Mouse (Mus musculus) liver, postnatal 0 days (tissue): ENCODE measurements around the gene Kctd21. TPM values are rescaled to one million over a fixed set of nuclear protein-coding genes. Genes with fewer than 3 reads are reported as not detected.
A peak's percentile ranks its signal among the peaks of the same experiment; 100 is the strongest.

Experiments used
- ATAC-seq: fragments of 200-750 bp; cut with Nextera tagmentation; 2 replicates; pipeline ENCODE4 v1.8.0; 2017; ENCODE audit warnings: mild to moderate bottlenecking, moderate library complexity
- DNase-seq: peaks from one replicate; pipeline ENCODE4 v3.0.0-alpha.2; 2016
- H3K27ac ChIP-seq: fragments of 300-500 bp; sonication (generic); 2 replicates; pipeline ENCODE4 v1.5.1; 2014; ENCODE audit warnings: antibody characterized with exemption, moderate library complexity, mild to moderate bottlenecking, low read depth
- H3K27me3 ChIP-seq: fragments of 300-500 bp; sonication (generic); 2 replicates; pipeline ENCODE4 v1.6.1; 2014; ENCODE audit warnings: low read length, control low read depth, mixed read lengths; ENCODE audit not compliant: insufficient read depth
- H3K36me3 ChIP-seq: fragments of 300-500 bp; sonication (generic); replicated peaks from 2 replicates; pipeline ENCODE4 v1.6.1; 2014; ENCODE audit warnings: mild to moderate bottlenecking, control low read depth, low read length, moderate library complexity, mixed read lengths; ENCODE audit not compliant: insufficient read depth
- H3K4me1 ChIP-seq: fragments of 300-500 bp; sonication (generic); 2 replicates; pipeline ENCODE4 v1.6.1; 2014; ENCODE audit warnings: antibody characterized with exemption, mild to moderate bottlenecking, control low read depth; ENCODE audit not compliant: insufficient read depth
- H3K4me2 ChIP-seq: fragments of 300-500 bp; sonication (generic); 2 replicates; pipeline ENCODE4 v1.6.1; 2014; ENCODE audit warnings: low read depth, mild to moderate bottlenecking, low read length, moderate library complexity, mixed read lengths
- H3K4me3 ChIP-seq: fragments of 300-500 bp; sonication (generic); 2 replicates; pipeline ENCODE4 v1.5.1; 2014; ENCODE audit warnings: low read depth, low read length
- H3K9ac ChIP-seq: fragments of 300-500 bp; sonication (generic); replicated peaks from 2 replicates; pipeline ENCODE4 v1.6.1; 2014; ENCODE audit warnings: mild to moderate bottlenecking, moderate library complexity
- H3K9me3 ChIP-seq: fragments of 300-500 bp; sonication (generic); 2 replicates; pipeline ENCODE4 v1.6.1; 2016; ENCODE audit warnings: mild to moderate bottlenecking, control low read depth, low read length, mixed read lengths
- CTCF ChIP-seq: sonication (generic); IDR thresholded peaks from 2 replicates; pipeline ENCODE4 v1.5.1; 2016; ENCODE audit warnings: antibody characterized with exemption, low read depth
- EP300 ChIP-seq: IDR thresholded peaks from 2 replicates; pipeline ENCODE4 v1.6.1; 2016; ENCODE audit warnings: antibody characterized with exemption, low read depth, mild to moderate bottlenecking
- WGBS: fragments of 180-500 bp; shearing (Covaris S2); extraction: QIAGEN DNeasy Blood & Tissue Kit; methylation state at CpG from one replicate; pipeline ENCODE4 v1.1.7; 2014; ENCODE audit not compliant: insufficient replicate concordance; 5-methylcytosine and 5-hydroxymethylcytosine counted together
- polyA plus RNA-seq: library from polyadenylated mRNA; unstranded; fragments of >200 nt; fragmentation: Nextera tagmentation; extraction: Ambion mirVana; gene quantifications from 2 replicates; pipeline ENCODE4 v1.2.1, GENCODE M21; 2015

Kctd21 gene
- polyA plus RNA-seq, 1 experiment from 2014 or later, result 1.1 TPM

DNA sequence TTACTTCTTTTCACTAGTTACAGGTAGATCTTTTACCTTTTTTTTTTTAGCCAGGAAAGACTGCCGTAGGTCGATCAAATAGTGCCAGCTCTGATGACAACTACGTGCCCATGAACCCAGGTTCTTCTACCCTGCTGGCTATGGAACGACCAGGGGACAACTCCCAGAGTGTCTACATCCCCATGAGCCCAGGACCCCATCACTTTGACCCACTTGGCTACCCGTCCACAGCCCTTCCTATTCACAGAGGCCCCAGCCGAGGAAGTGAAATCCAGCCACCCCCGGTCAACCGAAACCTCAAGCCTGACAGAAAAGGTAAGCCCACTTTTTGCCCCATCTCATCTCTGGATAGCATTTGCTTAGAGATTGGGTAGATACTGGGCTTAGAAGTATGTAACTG lies 30.8 kb upstream of the Kctd21 start:
- H3K4me3 ChIP-seq, result no peak overlapping the region
- no peak overlapping the region for H3K9ac ChIP-seq
- H3K4me1 ChIP-seq, result no peaks in the 10 kb centered on the region
- no peaks in the 10 kb centered on the region for H3K27me3 ChIP-seq
- peaks cover 17% of the 10 kb centered on the region; the same call in 1 of the 2 replicates for H3K36me3 ChIP-seq
- H3K9me3 ChIP-seq, result no peaks in the 10 kb centered on the region
- H3K4me2 ChIP-seq, result no peak overlapping the region
- no peak for TF ChIP-seq CTCF
- TF ChIP-seq EP300, result no peak
- WGBS, result 79% methylated on average over 8 of the region's 8 CpGs
- DNase-seq (peak; percentile 10), ATAC-seq (no peak)
- H3K27ac ChIP-seq, result no peak overlapping the region

DNA sequence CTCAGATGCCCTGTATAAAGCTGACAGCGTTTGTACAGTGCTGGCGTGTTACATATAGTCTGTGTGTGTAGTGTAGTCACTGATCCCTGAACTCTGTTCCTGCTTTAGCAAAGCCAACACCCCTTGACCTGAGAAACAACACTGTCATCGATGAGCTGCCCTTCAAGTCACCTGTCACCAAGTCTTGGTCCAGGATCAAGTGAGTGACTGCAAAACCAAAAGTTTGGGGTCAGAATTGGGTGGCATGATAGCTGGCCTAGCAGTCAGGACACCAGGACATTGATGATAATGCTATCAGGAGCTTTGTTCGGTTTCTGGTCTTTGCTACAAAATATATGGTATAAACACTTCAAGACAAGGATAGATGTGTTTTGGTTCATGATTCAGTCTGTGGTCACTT lies 29.9 kb upstream of the Kctd21 start:
- Histone ChIP-seq H3K27ac (no peak overlapping the region), H3K9ac (no peak overlapping the region), H3K36me3 (peaks cover 17% of the 10 kb centered on the region; the same call in 1 of the 2 replicates), H3K4me1 (no peaks in the 10 kb centered on the region), H3K4me2 (no peak overlapping the region), H3K9me3 (no peaks in the 10 kb centered on the region), H3K27me3 (no peaks in the 10 kb centered on the region), H3K4me3 (no peak overlapping the region)
- TF ChIP-seq EP300 (no peak), CTCF (no peak)
- DNase-seq (no peak), ATAC-seq (no peak)
- WGBS, result 74% methylated on average over 4 of the region's 4 CpGs

DNA sequence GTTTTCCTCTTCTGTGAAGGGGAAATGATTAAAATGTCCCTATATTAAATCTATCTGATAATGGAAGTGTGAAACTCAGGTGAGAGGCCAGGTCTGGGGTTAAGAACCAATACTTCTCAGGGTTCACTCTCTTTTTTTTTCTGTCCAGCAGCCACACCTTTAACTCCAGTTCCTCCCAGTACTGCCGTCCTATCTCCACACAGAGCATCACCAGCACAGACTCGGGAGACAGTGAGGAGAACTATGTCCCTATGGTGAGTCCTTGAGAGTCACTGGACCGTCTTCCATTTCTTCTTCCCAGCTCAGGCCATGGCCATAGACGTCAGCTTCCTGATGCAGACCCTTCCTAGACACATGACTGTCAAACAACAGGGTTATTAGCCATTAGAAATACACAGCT lies 29.3 kb upstream of the Kctd21 start:
- Histone ChIP-seq H3K9ac (no peak overlapping the region), H3K4me1 (no peaks in the 10 kb centered on the region), H3K27me3 (no peaks in the 10 kb centered on the region), H3K4me2 (no peak overlapping the region), H3K27ac (no peak overlapping the region), H3K36me3 (peaks cover 17% of the 10 kb centered on the region; the same call in 1 of the 2 replicates), H3K4me3 (no peak overlapping the region), H3K9me3 (no peaks in the 10 kb centered on the region)
- TF ChIP-seq EP300 (no peak), CTCF (no peak)
- 75% methylated on average over 4 of the region's 4 CpGs for WGBS
- DNase-seq (no peak), ATAC-seq (no peak)

DNA sequence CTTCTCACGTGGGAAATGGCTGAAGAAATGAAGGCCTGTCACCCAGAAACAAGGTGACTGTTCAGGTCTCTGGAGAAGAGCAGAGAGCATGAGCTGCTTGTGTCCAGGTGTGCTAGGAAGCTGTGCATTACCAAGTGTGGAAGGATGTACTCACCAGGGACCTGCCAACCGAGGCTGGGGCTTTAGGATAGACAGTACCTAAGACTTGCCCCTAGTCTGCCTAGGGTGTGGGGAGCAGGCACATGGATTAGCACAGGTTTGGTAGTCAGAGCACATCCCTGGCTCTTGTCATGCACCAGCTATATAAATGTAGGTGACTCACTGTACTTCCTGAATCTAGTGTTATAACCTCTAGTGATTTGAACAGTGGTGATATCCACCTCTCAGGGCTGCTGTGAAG lies 28.5 kb upstream of the Kctd21 start:
- Histone ChIP-seq H3K27ac (no peak overlapping the region), H3K9me3 (no peaks in the 10 kb centered on the region), H3K4me3 (no peak overlapping the region), H3K27me3 (no peaks in the 10 kb centered on the region), H3K4me1 (no peaks in the 10 kb centered on the region), H3K4me2 (no peak overlapping the region), H3K36me3 (peaks cover 17% of the 10 kb centered on the region), H3K9ac (no peak overlapping the region)
- no peak for TF ChIP-seq CTCF
- no peak for TF ChIP-seq EP300
- ATAC-seq (no peak), DNase-seq (peak; percentile 8)
- WGBS, result 59% methylated on average over 2 of the region's 2 CpGs

DNA sequence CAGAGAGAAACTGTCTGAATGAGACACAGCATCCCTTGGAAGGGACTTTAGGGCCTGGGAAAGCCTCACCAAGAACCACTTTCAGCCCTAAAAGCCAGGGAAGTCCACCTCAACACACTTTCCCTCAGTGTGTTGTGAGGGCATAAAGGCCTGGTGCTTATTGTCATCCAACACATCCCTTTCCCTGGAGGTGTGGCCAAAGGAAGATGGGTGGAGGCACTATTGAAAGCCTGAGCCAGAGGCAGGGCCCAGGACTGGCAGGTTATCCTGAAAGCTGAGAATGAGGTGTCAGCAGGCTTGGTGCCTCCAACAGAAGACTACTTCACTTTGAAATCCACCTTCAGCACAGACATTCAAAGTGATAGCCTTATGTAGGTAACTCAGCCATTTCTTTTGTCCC lies 27.7 kb upstream of the Kctd21 start:
- Histone ChIP-seq H3K4me3 (no peak overlapping the region), H3K27ac (no peak overlapping the region), H3K9me3 (no peaks in the 10 kb centered on the region), H3K9ac (no peak overlapping the region), H3K27me3 (no peaks in the 10 kb centered on the region), H3K36me3 (peaks cover 17% of the 10 kb centered on the region), H3K4me1 (no peaks in the 10 kb centered on the region), H3K4me2 (no peak overlapping the region)
- ATAC-seq (no peak), DNase-seq (no peak)
- TF ChIP-seq CTCF, result no peak
- TF ChIP-seq EP300, result no peak

DNA sequence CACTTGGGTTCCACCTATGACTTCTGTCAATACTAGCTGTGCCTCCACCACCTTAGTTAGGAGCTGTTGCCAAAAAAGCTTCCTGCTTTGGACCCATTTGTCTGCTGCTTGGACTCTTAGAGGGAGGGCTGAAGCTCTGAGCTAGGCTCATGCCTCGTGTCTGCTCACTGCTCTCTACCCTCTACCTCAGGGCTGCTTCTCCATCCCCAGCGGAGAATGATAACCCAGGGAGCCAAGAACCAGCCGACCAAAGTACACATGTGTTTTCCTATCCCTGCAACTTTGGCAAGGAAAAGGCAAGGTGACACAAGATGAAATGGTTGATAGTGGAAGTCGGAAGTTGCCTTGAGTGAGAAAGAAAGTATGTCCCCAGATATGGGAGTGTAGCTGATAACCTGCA lies 26.9 kb upstream of the Kctd21 start:
- H3K4me3 ChIP-seq, result no peak overlapping the region
- H3K9me3 ChIP-seq, result no peaks in the 10 kb centered on the region
- H3K4me2 ChIP-seq, result no peak overlapping the region
- 77% methylated on average over 4 of the region's 4 CpGs for WGBS
- peak; percentile 4 for DNase-seq
- peaks cover 14% of the 10 kb centered on the region for H3K36me3 ChIP-seq
- no peak for TF ChIP-seq CTCF
- TF ChIP-seq EP300, result no peak
- H3K9ac ChIP-seq, result no peak overlapping the region
- H3K27ac ChIP-seq, result no peak overlapping the region
- ATAC-seq, result no peak
- no peaks in the 10 kb centered on the region for H3K4me1 ChIP-seq
- no peaks in the 10 kb centered on the region for H3K27me3 ChIP-seq

GRCm38 (mm10) chr7:97306813-97307212 lies 25.3 kb upstream of the Kctd21 start:
- H3K27ac ChIP-seq, result no peak overlapping the region
- no peaks in the 10 kb centered on the region for H3K4me1 ChIP-seq
- H3K9me3 ChIP-seq, result no peaks in the 10 kb centered on the region
- no peak overlapping the region for H3K9ac ChIP-seq
- no peak overlapping the region for H3K4me3 ChIP-seq
- 85% methylated on average over 2 of the region's 2 CpGs for WGBS
- TF ChIP-seq CTCF (no peak), EP300 (no peak)
- no peak for ATAC-seq
- H3K27me3 ChIP-seq, result no peaks in the 10 kb centered on the region
- peaks cover 8% of the 10 kb centered on the region; the same call in 1 of the 2 replicates for H3K36me3 ChIP-seq
- H3K4me2 ChIP-seq, result no peak overlapping the region
- no peak for DNase-seq
